In the genomic region with DNA sequence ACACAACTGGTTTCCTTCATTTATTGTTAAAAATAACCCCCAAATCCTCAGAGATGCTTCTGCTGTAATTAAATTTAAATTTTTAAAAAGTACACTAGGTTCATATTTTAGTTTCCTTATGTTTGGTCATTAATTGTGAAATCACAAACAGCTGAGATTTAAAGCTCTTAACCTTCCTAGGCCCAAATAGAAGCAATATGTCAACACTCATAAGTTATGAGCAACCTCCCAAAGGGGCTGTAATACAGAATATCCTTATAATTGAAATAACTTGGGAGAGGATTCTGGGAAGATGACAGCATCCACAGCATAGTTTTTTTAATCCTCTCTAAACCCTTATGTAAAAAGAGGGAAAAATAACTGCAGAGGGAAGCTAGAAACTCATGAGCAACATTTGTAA, we compare ENCODE assay signal across 21 mouse cellular contexts. TPM values are rescaled to one million over a fixed set of nuclear protein-coding genes. Genes with fewer than 3 reads are reported as not detected.
DNase-seq lines count a peak whose midpoint lies in the region; ATAC-seq and TF ChIP-seq lines count a peak whose summit lies in the region.
"Had no signal": no experiment of that assay in that cellular context is flagged by ENCODE, and none has a peak within 500 bp of the region (broad histone marks: within the 10 kb centered on the region; RNA-seq: fewer than 3 reads in every experiment).

No protein-coding gene starts in this region.

- no peak overlapping the region for H3K27ac ChIP-seq in kidney, postnatal 0 days
- H3K27ac ChIP-seq in thymus, adult 2 months (ENCODE audit: control insufficient read depth, insufficient read depth, low read length), result no peak overlapping the region
- H3K27ac ChIP-seq: embryonic facial prominence, embryonic 13.5 days; forebrain, embryonic 13.5 days; forebrain, embryonic 15.5 days had no signal

- H3K4me3 ChIP-seq in kidney, postnatal 0 days (replicated peaks; ENCODE audit: low read depth, low read length), result no peak overlapping the region
- no peak overlapping the region for H3K4me3 ChIP-seq in thymus, adult 2 months (ENCODE audit: control insufficient read depth, insufficient read depth, low read length)
- H3K4me3 ChIP-seq: embryonic facial prominence, embryonic 13.5 days; forebrain, embryonic 13.5 days; forebrain, embryonic 15.5 days had no signal

- H3K4me1 ChIP-seq in kidney, postnatal 0 days (replicated peaks; ENCODE audit: insufficient read depth, low read length), result no peaks in the 10 kb centered on the region
- no peaks in the 10 kb centered on the region for H3K4me1 ChIP-seq in thymus, adult 2 months (replicated peaks; ENCODE audit: control insufficient read depth, insufficient read depth, low read length)
- H3K4me1 ChIP-seq: forebrain, embryonic 13.5 days had no signal

- H3K9ac ChIP-seq in kidney, postnatal 0 days (ENCODE audit: low read depth, low read length), result no peak overlapping the region
- H3K9ac ChIP-seq: embryonic facial prominence, embryonic 13.5 days; forebrain, embryonic 13.5 days; forebrain, embryonic 15.5 days; forebrain, postnatal 0 days had no signal

- H3K27me3 ChIP-seq in kidney, postnatal 0 days (ENCODE audit: insufficient read depth, low read length), result no peaks in the 10 kb centered on the region
- no peaks in the 10 kb centered on the region for H3K27me3 ChIP-seq in thymus, adult 2 months (ENCODE audit: control insufficient read depth, insufficient read depth, low read length)
- H3K27me3 ChIP-seq: CH12.LX; embryonic facial prominence, embryonic 13.5 days; forebrain, embryonic 13.5 days; forebrain, embryonic 15.5 days had no signal

- no peaks in the 10 kb centered on the region for H3K36me3 ChIP-seq in kidney, postnatal 0 days (ENCODE audit: insufficient read depth, low read length)
- H3K36me3 ChIP-seq in thymus, adult 2 months (ENCODE audit: control insufficient read depth, insufficient read depth, low read length), result no peaks in the 10 kb centered on the region
- H3K36me3 ChIP-seq: embryonic facial prominence, embryonic 13.5 days; forebrain, embryonic 15.5 days; G1E had no signal

- no peak for TF ChIP-seq CTCF in kidney, postnatal 0 days (IDR thresholded peaks at IDR 0.05; ENCODE audit: low read depth)
- no peak for TF ChIP-seq CTCF in thymus, adult 2 months (IDR thresholded peaks at IDR 0.05; ENCODE audit: borderline replicate concordance, control insufficient read depth, extremely low read depth, insufficient read depth, low read length, poor library complexity)

- no peak for ATAC-seq in kidney, postnatal 0 days (replicated peaks; ENCODE audit: low FRiP score, low read depth)
- ATAC-seq: CD4-positive, CD25-positive, alpha-beta regulatory T cell, adult 4 months had no signal

- peak; percentile 68 for DNase-seq in kidney, postnatal 0 days (ENCODE audit: low spot score)
- no peak for DNase-seq in kidney, postnatal 14 days
- DNase-seq in 3T3-L1 (ENCODE audit: low read depth, low spot score), result peak; percentile 27
- DNase-seq in NIH3T3 (ENCODE audit: low read depth), result peak; percentile 65
- DNase-seq in thymus, adult 2 months, result no peak
- DNase-seq: adrenal gland, adult 2 months; adrenal gland, postnatal 10 days; adrenal gland, postnatal 25 days; B cell, adult 2 months; cerebellum, adult 11 months; cerebellum, adult 18-20 months; cerebellum, adult 8-10 months; cerebellum, adult 9-11 months; cerebellum, postnatal 25 days had no signal

- no peaks in the 10 kb centered on the region for H3K9me3 ChIP-seq in kidney, postnatal 0 days (replicated peaks; ENCODE audit: low read length)
- H3K9me3 ChIP-seq: embryonic facial prominence, embryonic 13.5 days; forebrain, embryonic 13.5 days; forebrain, embryonic 15.5 days; G1E had no signal

- no peak for TF ChIP-seq POLR2A in thymus, adult 2 months (IDR thresholded peaks at IDR 0.05; ENCODE audit: control insufficient read depth, extremely low read depth, insufficient read depth, low read length, poor library complexity)

- H3K4me2 ChIP-seq in kidney, postnatal 0 days (ENCODE audit: low read length), result no peak overlapping the region
- H3K4me2 ChIP-seq: embryonic facial prominence, embryonic 13.5 days; forebrain, embryonic 13.5 days; forebrain, embryonic 15.5 days had no signal

RNA-seq across cellular contexts. Expression of a gene that starts 31.7 kb away (rescaled TPM):
- 7.2 and 8.8 TPM in 2 replicates for polyA plus RNA-seq in kidney, postnatal 0 days (2015; fragmentation: Nextera tagmentation; extraction: Ambion mirVana)
- polyA plus RNA-seq in thymus, adult 2 months (2012; rRNA removed), result 2.1 and 2.6 TPM in 2 replicates
- polyA plus RNA-seq: G1E had no signal

Comparison
In these comparisons a context has a peak if more than half of its experiments do, and no peak if none do; other contexts are left out.
1. DNase-seq: peak in kidney, postnatal 0 days (single experiment), 3T3-L1 (single experiment) and NIH3T3 (single experiment); none in kidney, postnatal 14 days (single experiment) and thymus, adult 2 months (single experiment).